Mouse (Mus musculus) left cerebral cortex, adult 9 months (tissue): ENCODE measurements around the gene Ulk3.

ENCODE experiments used
- DNase-seq, 2 experiments: peaks; one replicate each; pipeline ENCODE4 v3.0.0; 2022; ENCODE audit warnings: low spot score in 2 of 2

The Ulk3 gene

DNA sequence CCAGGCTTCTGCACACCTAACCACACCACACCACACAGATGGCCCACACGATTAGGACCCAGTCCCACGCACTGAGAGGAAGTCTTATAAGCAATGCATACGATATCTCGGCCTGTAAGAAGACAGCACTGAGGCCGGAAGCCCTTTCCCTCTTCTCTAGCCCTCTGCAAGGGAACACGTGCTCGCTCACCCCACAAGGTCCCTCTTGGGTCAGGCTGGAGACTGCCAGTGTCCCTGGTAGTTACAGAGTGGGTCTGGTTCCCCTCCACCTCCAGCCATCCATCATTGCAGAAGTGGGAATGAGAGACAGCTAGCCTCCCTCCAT, 54.6 kb downstream of the Ulk3 start:
- DNase-seq, result no peak

DNA sequence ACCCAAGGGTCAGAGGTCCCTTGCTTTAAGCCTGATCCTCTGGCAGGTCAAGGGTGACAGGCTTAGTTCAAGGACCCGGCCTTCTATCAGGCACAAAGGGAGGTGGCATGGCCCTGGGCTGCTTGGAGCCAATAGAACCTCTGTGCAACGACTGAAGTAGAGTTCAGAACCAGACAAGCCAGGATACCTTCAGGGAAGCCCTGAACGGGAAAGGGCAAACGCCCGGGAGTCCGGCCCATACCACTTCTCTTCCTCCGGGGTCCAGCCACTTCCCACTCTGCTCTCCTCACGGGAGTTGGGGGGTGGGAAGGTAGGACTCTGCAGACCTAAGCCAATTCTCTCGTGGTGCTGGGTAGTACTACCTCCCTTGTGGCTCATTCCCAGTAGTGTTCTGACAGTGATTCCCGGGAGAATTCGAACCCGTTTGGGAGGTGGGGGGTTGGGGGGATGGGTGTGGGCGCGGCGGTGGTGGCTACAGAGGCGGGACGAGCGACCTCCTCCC, 55.2 kb downstream of the Ulk3 start:
- DNase-seq, result no peak

DNA sequence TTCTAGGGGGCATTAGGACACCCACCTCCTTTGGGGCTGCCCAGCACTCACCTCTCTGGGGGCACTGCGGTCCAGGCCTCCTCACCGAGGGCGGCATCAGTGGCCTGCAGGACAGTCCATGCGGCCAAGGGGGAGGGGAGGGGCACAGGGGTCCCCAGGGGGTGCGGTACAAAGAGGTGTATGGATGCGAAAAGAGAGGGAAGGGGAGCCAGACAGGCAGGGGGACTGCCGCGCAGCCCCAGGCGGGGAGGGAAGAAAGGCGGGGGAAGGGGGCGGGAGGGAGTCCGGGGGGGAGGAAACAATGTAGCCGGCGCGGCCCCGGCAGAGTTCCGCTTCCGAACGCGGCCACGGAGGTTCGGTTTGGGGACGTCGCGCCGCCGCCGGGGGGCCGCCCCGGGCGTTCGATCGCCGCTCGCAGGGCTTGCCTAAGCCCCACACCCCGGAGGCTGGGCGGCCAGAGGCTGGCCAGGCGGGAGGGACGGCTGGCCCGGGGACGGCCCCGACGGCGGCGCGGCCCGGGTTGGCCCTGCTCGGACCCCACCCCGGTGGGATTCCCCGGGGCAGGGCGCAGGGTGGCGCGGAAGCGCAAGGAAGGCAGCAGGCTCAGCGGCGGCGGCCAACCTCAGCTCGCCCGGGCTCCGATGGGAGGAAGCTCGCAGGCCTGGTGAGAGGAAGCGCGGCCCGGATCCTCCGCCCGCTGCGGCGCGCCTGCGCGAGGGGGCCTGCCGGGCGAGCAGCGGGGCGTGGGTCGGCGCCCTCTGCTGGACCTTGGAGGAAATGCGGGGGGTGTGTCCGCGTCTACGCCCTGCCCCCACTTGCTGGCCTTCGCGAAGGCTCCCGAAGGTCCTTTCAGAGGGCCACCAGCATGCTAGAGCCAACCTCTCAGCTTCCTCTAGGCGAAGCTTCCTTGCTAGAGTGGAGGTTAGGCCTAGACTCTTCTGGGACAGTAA, 56.0 kb downstream of the Ulk3 start:
- DNase-seq, result peak; percentile 63 to 91
